Mouse (Mus musculus): ENCODE measurements at regions not wholly inside any gene's neighbourhood (a gene's known extent, or its start where the extent isn't known, plus 50 kb on each side); places are given as distances from the start of the nearest gene placed in this dataset.

- TF ChIP-seq CTCF (IDR thresholded peaks at IDR 0.05; ENCODE audit: borderline replicate concordance, extremely low read depth, insufficient read depth, insufficient read length) (no peak), POLR2A (IDR thresholded peaks at IDR 0.05; ENCODE audit: borderline replicate concordance, extremely low read depth, insufficient read depth, insufficient read length, poor library complexity, severe bottlenecking) (no peak)
These were observed 129.5 kb upstream of the Tmem72 start for GRCm38 (mm10) chr6:116845990-116846862.
